Mouse (Mus musculus) layer of hippocampus, postnatal 10 days (tissue): ENCODE measurements around the gene Mrvi1. TPM values are rescaled to one million over a fixed set of nuclear protein-coding genes. Genes with fewer than 3 reads are reported as not detected.

ENCODE experiments used
- DNase-seq, 2 experiments: peaks; one replicate each; pipeline ENCODE4 v3.0.0; 2021; ENCODE audit warnings: low spot score in 2 of 2
- long read RNA-seq: library from polyadenylated mRNA; stranded (forward); transcript quantifications from one replicate; pipeline ENCODE4 v2.0.0, GENCODE M21; 2023
- total RNA-seq, 2 experiments: library from RNA; stranded (reverse); gene quantifications; 2 replicates each; pipeline ENCODE4 v1.2.3; 2021

Gene Mrvi1
- 1 to 10 TPM; 1.3 to 1.7 TPM for total RNA-seq
- long read RNA-seq, partial matches to known transcripts = 1 of 1 reads
- long read RNA-seq, other reads (novel, unspliced or antisense) = 0 of 1 reads

DNA sequence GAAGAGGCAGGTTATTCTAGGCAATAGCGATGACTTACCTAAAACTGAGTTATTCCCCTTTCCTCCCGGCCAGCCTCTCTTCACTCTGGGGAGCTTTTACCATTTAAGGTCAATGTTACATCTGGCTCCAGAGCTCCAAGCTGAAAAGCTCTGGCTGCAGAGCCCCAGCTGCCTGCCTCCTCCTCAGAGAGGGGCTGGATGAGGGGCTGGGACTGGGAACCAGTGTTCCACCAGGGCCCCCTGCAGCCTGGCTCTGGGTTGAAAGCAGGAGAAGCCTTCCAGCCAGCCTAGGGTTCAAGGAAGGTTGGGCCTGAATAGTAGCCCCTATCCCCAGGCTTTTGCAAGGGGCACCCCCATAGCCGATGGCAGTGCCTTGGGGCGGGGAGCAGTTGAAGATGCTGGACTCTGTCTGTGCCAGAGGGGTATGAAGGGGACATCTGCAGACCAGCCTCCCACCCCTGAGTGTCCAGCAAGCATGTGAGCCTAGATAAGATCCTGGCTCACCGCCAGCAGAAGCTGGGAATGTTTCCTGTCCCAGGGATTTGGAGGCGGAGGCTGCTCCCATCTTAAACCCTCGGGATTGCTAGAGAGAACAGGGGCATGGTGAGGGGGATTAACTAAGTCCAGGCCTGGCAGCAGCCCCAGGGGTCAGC is at the start of gene Mrvi1:
Gene Mrvi1, minus strand, starts transcription at position 409 of the 653 bp plus-strand sequence.
- DNase-seq = peak in 1 of 2 experiments; percentile 16

- DNase-seq = no peak
Measured at GRCm38 (mm10) chr7:111029046-111029553, 46.8 kb upstream of the Mrvi1 start.

- peak; percentile 92 to 95 for DNase-seq
Measured at GRCm38 (mm10) chr7:111028281-111029045, 46.2 kb upstream of the Mrvi1 start, which contains the start of gene Ctr9. Ctr9 (plus strand) TSS chr7:111028951.

- DNase-seq = no peak
Measured at GRCm38 (mm10) chr7:111024912-111025311, 42.7 kb upstream of the Mrvi1 start.

- peak in 1 of 2 experiments; percentile 23 for DNase-seq
Measured at GRCm38 (mm10) chr7:111024068-111024594, 41.9 kb upstream of the Mrvi1 start.

GRCm38 (mm10) chr7:111020814-111021213 is 38.6 kb upstream of the Mrvi1 start:
- DNase-seq = no peak

DNA sequence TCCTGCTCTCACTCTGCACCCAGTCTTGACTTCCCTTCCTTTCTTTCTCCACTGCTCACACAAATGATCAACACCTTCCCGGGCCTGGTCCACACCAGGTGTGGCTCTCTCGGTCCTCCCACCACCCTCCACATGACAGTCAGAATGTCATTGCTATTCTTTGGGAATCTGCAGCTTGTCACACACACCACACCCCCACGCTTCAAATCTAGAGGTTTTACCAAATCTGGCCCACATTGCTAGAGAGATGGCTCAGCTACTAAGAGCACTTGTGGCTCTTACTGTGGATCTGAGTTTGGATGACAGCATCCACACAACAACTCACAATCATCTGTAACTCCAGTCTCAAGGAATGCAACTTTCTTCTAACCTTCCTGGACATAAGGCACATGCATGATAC is 34.7 kb upstream of the Mrvi1 start:
- DNase-seq = no peak

DNA sequence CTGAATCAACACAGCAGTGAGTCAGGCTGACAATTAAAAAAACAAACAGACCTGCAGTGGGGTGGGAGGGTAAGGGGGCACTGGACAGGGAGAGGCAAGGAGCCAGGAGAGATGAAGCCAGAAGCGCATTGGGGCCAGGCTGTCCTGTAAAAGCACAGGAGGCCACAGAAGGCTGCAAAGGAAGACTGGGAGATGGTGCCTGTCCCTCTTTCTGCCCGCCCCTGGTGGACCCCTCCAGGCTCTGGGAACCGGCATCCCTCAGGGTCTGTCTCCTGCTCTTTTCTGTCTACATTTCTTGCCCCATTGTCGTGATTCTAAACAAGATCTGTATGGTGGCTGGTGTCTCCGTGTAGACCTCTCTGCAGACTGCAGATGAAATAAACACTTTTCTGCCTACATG is 33.5 kb upstream of the Mrvi1 start:
- no peak for DNase-seq

GRCm38 (mm10) chr7:111014893-111015292 is 32.6 kb upstream of the Mrvi1 start:
- peak; percentile 93 to 94 for DNase-seq

DNA sequence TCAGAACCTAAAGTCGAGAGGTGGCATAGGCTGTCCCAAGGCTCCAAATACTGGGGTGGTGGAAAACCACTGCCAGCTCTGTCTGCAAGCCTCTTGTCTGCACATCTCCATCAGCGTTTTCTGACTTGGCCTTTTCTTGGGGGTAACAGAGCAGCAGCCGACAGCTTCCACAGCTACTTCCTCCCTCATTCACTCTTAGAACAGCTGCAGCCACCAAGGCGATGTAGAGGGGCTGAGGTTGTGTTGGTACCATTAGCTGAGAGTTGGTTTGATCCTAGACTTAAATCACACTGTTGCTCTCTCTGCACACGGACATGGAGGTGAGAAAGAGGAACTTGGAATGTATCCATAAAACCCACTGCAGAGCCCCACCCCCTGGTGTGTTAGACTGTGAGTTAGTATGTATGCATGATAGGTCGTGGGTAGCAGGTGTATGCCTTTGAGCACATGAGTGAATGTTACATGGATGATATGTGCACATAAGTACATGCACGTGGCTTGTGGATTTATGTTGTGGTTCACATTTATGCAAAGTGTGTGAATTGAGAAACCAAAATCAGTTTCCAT is 31.9 kb upstream of the Mrvi1 start:
- no peak for DNase-seq

DNA sequence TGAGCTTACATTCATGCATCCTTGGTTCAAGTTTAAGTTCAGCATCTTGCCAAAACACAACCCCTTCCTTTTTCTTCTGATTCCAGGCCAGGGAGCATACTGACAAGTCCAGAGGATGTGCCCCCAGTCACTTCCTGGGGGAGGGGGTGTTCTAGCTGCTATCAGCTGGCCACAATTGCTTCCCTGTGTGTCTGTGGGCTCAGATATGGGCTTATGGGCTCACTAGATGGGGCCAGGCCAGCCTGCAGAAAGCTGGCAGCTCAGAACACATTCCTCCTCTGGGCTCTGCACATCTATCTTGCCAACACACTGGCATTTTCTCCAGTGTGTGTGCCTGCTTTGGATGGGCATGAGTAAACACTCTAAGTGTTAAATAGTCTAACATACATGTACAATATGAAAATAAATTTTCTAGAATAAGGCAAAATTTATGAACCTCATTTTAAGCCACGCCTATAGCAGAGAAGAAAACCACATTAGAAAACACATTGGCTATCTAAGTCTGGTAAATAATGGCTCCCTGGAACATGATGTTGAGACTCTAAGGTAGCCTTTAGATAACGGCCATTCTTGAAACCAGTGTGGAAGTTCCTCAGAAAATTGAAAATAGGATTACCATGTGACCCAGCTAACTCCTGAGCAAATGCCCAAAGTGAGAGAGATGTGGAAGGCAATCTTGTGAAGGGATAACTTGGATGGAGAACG is 22.0 kb upstream of the Mrvi1 start:
- DNase-seq = no peak

DNA sequence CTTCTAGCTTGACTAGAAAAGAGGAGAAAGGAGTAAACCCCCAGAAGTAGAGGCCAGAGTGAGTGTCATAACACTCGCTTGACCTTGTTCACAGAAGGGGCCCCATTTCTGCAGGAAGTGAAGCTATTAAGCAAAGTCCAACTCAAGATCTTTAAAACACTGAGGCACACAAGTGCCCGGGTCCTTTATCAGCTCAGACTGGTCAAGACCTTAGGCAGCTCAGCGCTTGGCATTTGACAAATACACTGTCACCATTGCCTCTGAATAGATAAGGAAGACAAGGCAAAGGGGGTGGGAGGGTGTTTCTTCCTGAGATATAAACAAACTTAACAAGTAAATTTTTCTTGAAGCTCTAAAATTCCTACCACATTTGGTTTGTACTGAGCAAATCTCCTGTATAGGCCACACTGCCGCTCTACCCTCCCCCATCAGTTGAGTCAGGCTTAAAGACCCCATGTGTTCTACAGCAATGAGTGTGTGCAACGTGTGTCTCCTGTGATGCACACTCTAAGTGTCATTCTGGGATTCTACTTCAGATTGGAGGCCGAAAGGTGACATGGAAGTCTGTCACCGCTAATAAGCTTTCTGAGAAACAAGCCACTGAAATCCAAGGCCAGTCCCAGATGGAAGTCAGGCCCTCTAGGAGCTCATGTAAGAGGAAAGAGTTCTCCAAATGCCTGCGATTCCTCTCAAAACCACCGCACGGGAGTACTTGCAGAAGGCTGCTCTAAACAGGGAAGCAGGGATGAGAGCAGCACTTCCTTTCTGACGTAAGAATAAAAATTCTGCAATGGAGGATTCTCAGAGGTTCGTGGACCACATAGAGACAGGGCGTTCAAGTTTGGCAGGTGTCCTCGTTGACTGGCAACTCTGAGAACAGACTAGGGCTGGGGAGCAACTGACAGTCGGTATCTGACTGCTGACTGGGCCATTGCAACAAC is 16.9 kb upstream of the Mrvi1 start:
- no peak for DNase-seq

DNA sequence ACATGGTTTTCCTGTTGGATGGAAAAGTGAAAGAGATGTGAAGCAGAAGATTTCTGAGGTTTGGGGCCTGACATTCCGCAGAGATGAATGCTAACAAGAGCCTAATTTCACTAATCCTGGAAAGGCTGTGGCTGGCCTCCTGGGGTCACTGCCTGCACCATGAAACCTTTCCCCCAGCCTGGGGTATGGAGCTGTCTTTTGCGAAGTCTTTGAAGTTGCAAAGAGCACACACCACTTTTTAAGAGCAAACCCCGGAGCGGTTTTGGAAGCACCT is 8.9 kb upstream of the Mrvi1 start:
- DNase-seq = no peak

DNA sequence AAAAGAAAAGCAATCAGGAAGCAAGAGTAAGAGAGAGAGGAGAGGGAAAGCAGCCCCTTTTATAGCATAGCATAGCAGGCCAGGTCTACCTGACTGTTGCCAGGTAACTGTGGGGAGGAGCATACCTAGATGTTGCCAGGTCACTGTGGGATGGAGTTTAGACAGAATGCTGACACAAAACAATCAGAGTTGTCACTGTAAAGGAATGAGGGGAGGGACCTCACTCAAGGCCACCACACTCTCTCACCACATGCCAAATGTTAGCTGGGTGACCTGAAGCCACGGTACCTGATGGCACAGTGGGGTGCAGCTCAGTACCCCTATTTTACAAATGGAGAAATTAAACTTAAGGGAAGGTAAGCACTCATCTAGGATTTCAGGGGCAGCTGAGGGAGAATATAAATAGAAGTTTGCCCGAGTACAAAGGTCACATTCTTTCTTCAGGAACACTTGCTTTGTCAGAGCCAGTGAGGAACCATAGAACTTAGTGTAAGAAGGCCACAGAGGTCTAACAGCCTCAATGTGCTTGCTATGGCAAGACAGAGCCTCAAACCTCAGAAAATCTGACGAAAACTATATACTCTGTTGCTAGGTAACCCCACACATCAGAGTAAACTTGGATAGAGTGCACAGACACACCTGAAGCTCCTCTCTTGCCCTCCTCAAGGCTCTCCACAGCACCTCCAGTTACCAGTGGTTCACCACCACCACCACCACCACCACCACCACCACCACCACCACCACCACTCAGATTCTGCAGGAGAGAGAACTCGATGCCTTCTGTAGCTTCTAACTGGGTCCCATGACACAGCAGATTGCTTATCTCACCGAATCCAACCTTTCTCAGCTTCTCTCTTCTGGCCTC is 8.3 kb upstream of the Mrvi1 start:
- DNase-seq = no peak

DNA sequence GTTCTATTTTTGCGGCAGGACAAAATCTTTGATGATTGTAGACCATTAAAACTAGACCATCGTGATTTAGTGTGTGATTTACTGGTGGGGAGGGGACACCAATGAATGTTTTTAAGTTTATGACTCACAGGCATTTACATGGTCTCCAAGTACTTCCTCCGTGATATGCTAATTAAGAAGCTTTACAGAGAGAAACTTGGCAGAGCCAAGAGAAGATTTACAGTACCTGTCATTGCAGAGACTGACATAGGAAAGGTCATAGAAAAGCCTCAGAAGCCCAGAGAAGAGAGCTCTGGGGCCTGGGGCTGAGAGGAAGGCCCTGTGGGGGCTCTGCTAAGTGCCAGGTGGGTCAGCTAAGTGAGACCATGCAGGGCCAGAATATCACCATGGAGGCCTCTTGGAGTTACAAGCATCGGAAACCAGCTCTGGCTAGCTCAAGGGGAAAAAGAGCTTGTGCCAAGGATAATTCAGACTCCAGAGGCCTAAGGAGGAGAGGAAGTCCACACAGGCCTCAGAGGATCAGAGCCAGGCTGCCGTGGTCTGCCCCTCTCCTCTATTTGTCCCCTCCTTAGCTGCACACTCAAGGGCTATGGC is 7.1 kb upstream of the Mrvi1 start:
- no peak for DNase-seq

- DNase-seq = no peak
Measured at GRCm38 (mm10) chr7:110988081-110988480, 5.8 kb upstream of the Mrvi1 start.

- DNase-seq = no peak
Measured at GRCm38 (mm10) chr7:110985581-110986265, 3.5 kb upstream of the Mrvi1 start.

DNA sequence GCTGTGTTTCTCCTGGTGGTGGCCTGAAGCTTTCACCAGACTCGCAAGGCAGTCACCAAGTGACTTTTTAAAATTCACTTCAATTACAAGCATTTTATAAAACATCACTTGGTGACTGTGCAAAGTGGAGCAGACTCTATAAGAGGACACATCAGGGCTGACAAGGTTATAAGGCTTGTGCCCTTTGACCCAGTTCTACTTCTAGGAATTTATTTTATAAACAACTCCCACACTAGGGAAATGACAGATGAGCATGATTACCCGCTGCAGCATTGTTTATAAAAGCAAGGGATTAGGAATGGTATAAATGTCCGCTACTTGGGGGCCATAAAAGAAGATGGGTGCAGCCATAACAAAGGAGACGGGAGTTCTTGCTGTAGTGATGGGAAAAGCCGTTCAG is 1.4 kb upstream of the Mrvi1 start:
- no peak for DNase-seq
